Mouse (Mus musculus) forebrain, embryonic 10.5 days (tissue): ENCODE results near the gene Prr22. TPM values are rescaled to one million over a fixed set of nuclear protein-coding genes. Genes with fewer than 3 reads are reported as not detected.
A peak's percentile ranks its signal among the peaks of the same experiment; 100 is the strongest.

Source experiments
- DNase-seq: peaks from one replicate; pipeline ENCODE4 v3.0.0-alpha.2; 2017; ENCODE audit warnings: low spot score; ENCODE audit errors: extremely low spot score
- H3K27ac ChIP-seq: fragments of 300-500 bp; sonication (generic); 2 replicates; pipeline ENCODE4 v1.5.1; 2016; ENCODE audit warnings: mild to moderate bottlenecking
- H3K27me3 ChIP-seq: fragments of 300-500 bp; sonication (generic); 2 replicates; pipeline ENCODE4 v1.6.1; 2016; ENCODE audit warnings: mild to moderate bottlenecking; ENCODE audit not compliant: poor library complexity, severe bottlenecking
- H3K36me3 ChIP-seq: fragments of 300-500 bp; sonication (generic); replicated peaks from 2 replicates; pipeline ENCODE4 v1.6.1; 2016; ENCODE audit warnings: mild to moderate bottlenecking, moderate library complexity
- H3K4me1 ChIP-seq: fragments of 300-500 bp; sonication (generic); 2 replicates; pipeline ENCODE4 v1.6.1; 2016
- H3K4me3 ChIP-seq: fragments of 300-500 bp; sonication (generic); 2 replicates; pipeline ENCODE4 v1.5.1; 2016; ENCODE audit warnings: mild to moderate bottlenecking, moderate library complexity
- H3K9me3 ChIP-seq: fragments of 300-500 bp; sonication (generic); 2 replicates; pipeline ENCODE4 v1.6.1; 2016; ENCODE audit warnings: mild to moderate bottlenecking, moderate library complexity
- WGBS: fragments of 180-500 bp; shearing (Covaris S2); methylation state at CpG from one replicate; pipeline ENCODE4 v1.1.7; 2016; 5-methylcytosine and 5-hydroxymethylcytosine counted together
- polyA plus RNA-seq: library from polyadenylated mRNA; unstranded; fragments of >200 nt; fragmentation: Nextera tagmentation; extraction: Ambion mirVana; gene quantifications from 2 replicates; pipeline ENCODE4 v1.2.1, GENCODE M21; 2016

The Prr22 gene
- polyA plus RNA-seq, 1 experiment from 2014 or later = 1.9 TPM

DNA sequence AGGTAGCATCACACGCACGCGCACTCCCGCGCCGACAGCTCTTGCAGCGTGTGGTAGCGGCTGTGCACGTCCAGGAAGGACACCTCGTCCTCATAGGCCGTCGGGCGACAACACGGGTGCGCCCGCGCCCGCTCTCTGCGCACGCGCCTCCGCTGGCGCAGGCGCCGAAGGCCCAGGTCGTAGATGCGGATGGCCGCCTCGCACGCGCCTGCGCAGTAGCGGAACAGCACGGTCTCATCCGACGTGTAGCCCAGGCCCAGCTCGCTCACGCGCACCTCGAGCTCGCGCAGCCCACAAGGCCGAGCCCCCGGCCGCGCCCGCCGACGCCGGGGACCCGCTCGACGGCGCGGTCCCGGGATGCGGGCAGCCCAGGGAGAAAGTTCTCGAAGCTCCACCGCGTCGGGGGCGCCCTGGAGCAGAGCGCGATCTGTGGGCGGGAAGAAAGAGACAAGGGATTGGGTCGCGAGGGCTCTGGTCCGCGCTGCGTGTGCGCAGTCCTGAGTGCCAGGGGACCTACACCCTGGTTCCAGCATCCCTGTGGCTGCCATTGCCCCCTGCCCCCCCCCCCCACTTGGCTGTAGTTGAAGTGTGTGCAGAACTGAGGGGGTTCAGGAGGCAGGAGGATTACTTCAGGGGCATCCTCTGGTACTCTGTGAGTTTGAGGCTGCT is 18.5 kb upstream of the Prr22 start:
- Histone ChIP-seq H3K36me3 (no peaks in the 10 kb centered on the region), H3K27me3 (peaks cover 70% of the 10 kb centered on the region), H3K4me1 (peaks cover 34% of the 10 kb centered on the region), H3K27ac (peak overlapping the region; percentile 62; the same call in 1 of the 2 replicates), H3K9me3 (peaks cover 5% of the 10 kb centered on the region; the same call in 1 of the 2 replicates), H3K4me3 (peak overlapping the region; percentile 42)
- WGBS = 28% methylated on average over 71 of the region's 71 CpGs
- no peak for DNase-seq

DNA sequence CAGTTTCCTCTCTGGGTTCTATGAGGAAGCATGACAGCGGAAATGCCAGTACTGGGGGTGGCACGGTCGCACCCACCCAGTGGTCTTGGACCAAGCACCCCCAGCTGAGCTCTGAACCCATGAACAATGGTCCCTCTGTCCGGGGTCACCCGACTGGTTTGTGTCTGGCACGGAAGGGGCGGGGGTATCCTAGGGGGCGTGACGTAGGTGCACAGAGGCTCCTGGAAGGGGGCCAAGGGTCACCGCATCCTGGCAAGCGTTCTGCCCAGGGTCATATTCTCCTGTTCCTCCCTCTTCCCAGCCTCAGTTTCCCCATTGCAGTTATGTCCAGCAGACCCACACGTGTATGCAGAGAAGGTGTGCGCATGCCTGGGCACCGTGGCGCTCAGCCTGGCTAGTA is 16.6 kb upstream of the Prr22 start:
- WGBS = 27% methylated on average over 15 of the region's 15 CpGs
- no peak overlapping the region for H3K27ac ChIP-seq
- peaks cover 5% of the 10 kb centered on the region; the same call in 1 of the 2 replicates for H3K9me3 ChIP-seq
- H3K27me3 ChIP-seq = peaks cover 89% of the 10 kb centered on the region
- H3K4me1 ChIP-seq = peaks cover 53% of the 10 kb centered on the region
- H3K36me3 ChIP-seq = no peaks in the 10 kb centered on the region
- peak overlapping the region; percentile 4; the same call in 1 of the 2 replicates for H3K4me3 ChIP-seq
- no peak for DNase-seq

DNA sequence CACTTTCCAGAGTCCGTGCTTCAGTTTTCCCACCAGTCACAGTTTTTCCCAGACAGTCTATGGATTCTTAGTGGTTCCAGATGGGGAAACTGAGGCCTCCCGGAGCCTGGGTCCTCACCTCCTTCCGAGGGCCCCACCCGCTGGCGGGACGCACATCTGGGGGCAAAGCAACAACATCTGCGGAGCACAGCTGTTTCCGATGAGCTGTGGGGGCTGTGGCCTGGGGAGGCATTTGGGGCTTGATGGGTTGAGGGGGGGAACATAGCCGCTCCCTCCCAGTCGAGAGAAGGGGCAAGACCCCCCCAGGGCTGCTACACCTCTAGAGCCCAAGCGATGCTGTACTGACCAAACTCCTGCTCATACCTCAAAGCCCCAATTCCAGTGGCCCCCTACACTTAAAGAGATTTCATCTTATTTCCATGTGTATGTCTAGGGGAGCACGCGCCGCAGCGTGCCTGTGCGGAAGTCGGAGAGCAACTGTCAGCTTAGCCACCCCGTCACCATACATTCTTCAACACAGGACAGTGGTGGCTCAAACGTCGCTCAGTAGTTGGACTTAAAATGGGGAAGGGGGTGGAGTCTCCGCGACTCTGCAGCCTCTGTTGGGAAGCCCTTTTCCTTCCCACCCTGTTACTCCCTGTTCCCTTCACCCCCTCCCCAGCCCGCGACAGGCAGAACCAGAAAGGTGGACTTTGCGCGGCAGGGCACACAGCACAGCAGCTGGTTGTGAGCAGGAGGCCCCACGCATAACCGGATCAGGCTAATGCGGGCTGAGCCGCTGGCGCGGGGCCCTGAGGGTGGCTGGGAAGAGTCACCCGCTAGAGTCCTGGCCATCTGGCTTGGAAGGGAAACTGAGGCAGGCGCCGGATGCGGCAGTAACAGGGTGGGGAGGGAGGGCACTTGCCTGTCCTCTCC is 15.5 kb upstream of the Prr22 start:
- WGBS = 16% methylated on average over 36 of the region's 36 CpGs
- Histone ChIP-seq H3K36me3 (no peaks in the 10 kb centered on the region), H3K27ac (no peak overlapping the region), H3K4me3 (peak overlapping the region; percentile 12; the same call in 1 of the 2 replicates), H3K4me1 (peaks cover 59% of the 10 kb centered on the region), H3K27me3 (peaks cover 100% of the 10 kb centered on the region), H3K9me3 (peaks cover 5% of the 10 kb centered on the region; the same call in 1 of the 2 replicates)
- no peak for DNase-seq

DNA sequence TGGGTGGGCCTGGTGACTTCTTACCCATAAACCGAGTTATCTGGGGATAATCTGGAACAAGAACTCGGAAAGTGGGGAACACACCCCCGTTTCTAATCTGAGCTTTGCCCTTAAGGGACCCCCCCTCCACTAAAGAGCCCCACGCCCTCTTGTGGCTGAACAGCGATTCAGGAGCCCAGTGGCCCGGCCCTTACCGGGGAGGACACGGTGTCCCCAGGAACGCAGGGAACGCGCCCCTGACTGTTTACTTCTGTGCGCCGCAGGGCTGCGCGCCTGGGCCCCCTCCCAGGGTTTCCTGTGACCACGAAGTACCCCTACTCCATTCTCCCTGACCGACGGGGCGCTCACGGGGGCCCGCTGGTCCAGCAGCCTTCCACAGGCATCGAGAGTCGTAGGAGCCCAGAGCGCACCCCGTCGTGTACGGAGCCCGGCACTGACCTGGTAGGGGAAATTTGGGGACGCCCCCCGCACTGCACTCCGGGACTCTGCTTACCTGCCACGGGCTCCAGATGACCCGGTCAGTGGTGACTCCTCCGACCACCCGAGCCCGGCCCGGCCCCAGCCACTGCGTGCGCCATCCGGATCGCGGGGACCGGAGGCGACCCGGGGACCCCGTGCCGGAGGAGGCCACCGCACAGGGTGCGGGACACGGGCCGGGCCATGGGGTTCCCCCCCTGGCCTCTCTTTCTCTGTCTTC is 13.2 kb upstream of the Prr22 start:
- Histone ChIP-seq H3K27ac (peak overlapping the region; percentile 80), H3K36me3 (no peaks in the 10 kb centered on the region), H3K27me3 (peaks cover 98% of the 10 kb centered on the region), H3K4me1 (peaks cover 56% of the 10 kb centered on the region), H3K9me3 (no peaks in the 10 kb centered on the region), H3K4me3 (peak overlapping the region; percentile 62)
- DNase-seq = no peak
- WGBS = 1% methylated on average over 51 of the region's 51 CpGs

DNA sequence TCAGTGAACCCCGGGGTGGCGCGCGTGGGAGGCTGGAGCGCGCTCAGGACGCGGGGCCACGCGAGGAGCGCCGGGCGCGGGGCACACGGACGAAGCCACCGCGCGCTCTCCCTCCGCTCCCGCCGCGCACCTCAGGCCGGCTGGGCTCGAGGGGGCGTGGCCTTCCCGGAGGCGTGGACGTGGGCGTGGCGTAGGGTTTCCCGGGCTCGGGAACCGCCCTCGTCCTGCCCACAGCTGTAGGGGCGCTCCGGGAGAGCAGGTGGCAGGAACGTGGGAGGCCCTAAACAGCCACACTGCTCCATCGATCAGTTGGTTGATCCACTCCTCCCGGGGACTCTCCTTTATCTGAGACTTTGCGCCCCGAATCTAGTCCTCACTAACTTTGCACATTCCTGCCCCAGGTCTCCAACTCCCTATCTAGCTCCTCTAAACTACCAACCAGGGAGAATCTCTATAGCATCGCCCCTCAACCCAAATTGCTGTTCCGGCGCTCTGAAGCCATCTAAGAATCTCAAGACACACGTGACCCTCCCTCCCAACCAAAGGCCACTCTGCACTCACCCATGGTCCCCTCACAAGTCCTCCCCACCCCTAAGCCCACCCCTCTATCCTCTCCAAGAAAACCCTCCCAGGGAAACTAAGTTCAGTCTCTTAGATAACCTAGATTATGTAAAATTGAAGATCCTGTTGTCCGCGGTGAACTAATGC is 12.5 kb upstream of the Prr22 start, which contains the start of gene Nrtn:
TSS of gene Nrtn (minus strand) at position 115 of the 708 bp plus-strand sequence.
- no peaks in the 10 kb centered on the region for H3K36me3 ChIP-seq
- WGBS = under 1% methylated on average over 46 of the region's 48 CpGs
- H3K4me1 ChIP-seq = peaks cover 60% of the 10 kb centered on the region
- peaks cover 91% of the 10 kb centered on the region for H3K27me3 ChIP-seq
- H3K27ac ChIP-seq = peak within 1 kb of the TSS; percentile 80
- peak; percentile 81 for DNase-seq
- H3K4me3 ChIP-seq = peak within 1 kb of the TSS; percentile 62
- no peaks in the 10 kb centered on the region for H3K9me3 ChIP-seq

DNA sequence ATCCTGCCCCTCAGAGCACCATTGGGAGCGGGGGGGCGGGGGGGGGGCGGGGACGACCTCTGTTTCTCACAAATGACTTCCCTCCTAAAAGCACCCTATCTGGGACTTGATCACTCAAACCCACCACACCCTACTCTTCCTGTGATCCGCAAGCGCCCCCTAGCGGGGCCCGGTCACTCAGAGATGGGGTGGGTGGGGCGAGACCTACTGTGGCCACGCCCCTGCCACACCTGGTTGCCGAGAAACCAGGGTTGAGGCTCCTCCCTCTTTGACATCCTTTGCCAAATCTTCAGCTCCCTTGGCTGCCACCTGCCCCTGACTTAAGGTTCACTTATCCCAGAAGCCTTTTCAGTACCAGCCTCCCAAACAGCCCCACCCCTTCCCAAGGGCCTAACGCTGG is 11.9 kb upstream of the Prr22 start:
- H3K36me3 ChIP-seq = no peaks in the 10 kb centered on the region
- H3K4me1 ChIP-seq = peaks cover 64% of the 10 kb centered on the region
- peaks cover 85% of the 10 kb centered on the region for H3K27me3 ChIP-seq
- no peaks in the 10 kb centered on the region for H3K9me3 ChIP-seq
- H3K27ac ChIP-seq = 0 out of 2 replicates have a peak overlapping the region, but pooled peaks have one; percentile 80
- WGBS = 2% methylated on average over 12 of the region's 12 CpGs
- H3K4me3 ChIP-seq = peak overlapping the region; percentile 62
- peak; percentile 56 for DNase-seq

DNA sequence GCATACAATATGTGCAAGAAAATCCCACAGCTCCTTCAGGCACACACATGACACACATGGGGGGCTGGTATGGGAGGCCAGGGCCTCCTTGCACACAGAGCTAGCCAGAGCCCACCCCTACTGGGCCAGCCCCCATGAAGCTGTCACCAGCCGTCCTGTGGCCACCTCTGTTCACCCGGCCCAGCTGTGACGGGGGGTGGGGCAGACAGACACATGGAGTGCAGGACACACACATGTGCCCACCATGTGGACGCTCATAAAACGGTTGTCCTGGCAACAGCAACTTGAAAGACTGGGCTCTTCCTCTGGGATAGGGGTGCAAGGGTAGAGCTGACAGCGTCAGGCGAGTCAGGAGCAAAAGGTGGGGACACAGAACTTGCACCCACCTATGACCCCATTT is 10.8 kb upstream of the Prr22 start:
- Histone ChIP-seq H3K4me3 (no peak overlapping the region), H3K36me3 (no peaks in the 10 kb centered on the region), H3K9me3 (no peaks in the 10 kb centered on the region), H3K4me1 (peaks cover 58% of the 10 kb centered on the region), H3K27me3 (peaks cover 74% of the 10 kb centered on the region), H3K27ac (no peak overlapping the region)
- 68% methylated on average over 7 of the region's 7 CpGs for WGBS
- DNase-seq = no peak

DNA sequence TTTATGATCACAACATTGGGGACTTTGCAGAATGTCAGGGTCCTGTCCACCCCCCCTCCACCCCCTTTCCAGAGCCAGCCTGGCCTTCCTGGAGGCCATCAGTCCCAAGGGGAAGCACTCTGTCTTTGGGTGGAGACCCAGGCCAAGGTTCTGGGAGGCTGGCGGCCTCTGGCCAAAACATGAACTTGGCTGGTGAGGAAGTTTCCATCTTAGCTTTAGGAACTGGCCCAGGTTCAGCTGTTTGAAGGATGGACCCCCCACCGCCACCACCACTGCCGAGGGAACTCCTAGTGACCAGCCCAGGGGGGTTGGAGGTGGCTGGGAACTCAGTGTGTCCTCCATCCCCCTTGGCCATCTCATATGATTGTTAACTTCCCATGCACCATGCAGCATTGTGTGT is 9.0 kb upstream of the Prr22 start:
- no peaks in the 10 kb centered on the region for H3K9me3 ChIP-seq
- H3K4me3 ChIP-seq = peak overlapping the region; percentile 53; the same call in 1 of the 2 replicates
- H3K27ac ChIP-seq = peak overlapping the region; percentile 89; the same call in 1 of the 2 replicates
- H3K27me3 ChIP-seq = peaks cover 56% of the 10 kb centered on the region
- DNase-seq = no peak
- peaks cover 62% of the 10 kb centered on the region for H3K4me1 ChIP-seq
- WGBS = 78% methylated on average over 3 of the region's 3 CpGs
- H3K36me3 ChIP-seq = no peaks in the 10 kb centered on the region

DNA sequence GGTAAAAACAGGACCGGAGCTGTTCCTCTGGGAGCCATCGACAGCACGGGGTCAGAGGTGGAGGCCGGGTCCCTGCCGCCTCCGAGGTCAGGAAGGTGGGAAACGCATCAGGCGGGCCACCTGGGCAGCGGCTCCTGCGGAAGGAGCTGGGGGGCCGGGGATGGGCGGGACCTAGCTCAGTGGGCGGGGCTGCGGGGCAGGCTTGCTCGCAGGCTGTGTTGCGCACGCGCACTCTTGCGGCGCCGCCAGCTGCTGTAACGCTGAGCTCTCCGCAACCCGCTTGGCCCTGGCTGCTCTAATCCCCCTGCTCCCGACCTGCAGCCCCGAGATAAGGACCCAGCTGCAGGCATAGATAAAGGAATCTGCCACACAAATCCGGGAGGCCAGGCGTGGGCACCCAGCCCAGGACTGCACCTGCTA is 8.0 kb upstream of the Prr22 start:
- H3K4me1 ChIP-seq = peaks cover 54% of the 10 kb centered on the region
- WGBS = under 1% methylated on average over 28 of the region's 28 CpGs
- H3K36me3 ChIP-seq = peaks cover 7% of the 10 kb centered on the region
- H3K9me3 ChIP-seq = no peaks in the 10 kb centered on the region
- peak overlapping the region; percentile 53 for H3K4me3 ChIP-seq
- DNase-seq = peak; percentile 88
- H3K27me3 ChIP-seq = peaks cover 47% of the 10 kb centered on the region
- H3K27ac ChIP-seq = peak overlapping the region; percentile 89

DNA sequence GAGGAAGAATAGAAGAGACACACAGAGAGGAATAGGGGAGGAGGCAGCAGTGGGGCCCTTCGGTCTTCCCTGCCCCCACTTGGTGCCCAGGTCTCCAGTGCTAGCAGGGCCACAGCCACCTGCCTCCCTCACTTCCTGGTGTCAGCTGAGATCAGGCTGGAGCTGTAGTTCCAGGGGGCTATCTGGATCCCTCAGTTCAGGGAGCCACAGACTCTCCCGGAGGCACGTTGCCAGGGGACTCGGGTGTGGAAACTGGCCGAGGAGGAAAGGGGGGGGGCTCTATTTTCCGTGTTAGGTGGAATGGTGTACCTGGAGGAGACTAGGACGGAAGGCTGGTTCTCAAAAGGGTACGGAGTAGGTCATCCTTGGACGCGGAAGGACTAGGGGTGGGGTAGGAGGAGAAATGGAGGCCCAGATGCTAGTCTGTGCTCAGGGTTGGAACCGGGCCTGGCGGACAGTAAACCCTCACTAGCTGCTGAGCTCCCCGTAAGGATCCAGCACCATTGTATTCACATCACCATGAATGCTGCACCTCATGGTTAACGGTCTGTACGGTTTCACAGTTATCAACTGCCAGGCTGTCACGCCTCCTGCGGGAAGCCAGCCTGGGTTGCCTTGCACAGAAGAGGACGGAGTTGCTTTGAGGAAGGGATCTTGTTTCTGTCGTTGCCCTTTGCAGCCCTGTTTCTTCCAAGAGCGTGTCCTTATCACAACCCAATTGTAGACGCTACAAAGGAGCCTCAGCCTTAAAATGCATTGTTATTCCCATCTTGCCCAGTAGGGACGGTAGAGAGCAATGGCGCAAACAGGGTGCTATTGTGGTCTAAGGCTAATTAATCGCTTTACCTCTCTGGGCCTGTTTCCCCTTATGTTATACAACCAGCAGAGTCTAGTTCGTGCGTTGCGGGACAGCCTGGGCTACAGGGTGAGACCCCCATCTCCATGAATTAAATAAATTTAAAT is 7.0 kb upstream of the Prr22 start:
- peak; percentile 52 for DNase-seq
- H3K27ac ChIP-seq = peak overlapping the region; percentile 89
- no peaks in the 10 kb centered on the region for H3K9me3 ChIP-seq
- H3K4me1 ChIP-seq = peaks cover 43% of the 10 kb centered on the region
- 47% methylated on average over 27 of the region's 27 CpGs for WGBS
- H3K27me3 ChIP-seq = peaks cover 36% of the 10 kb centered on the region
- H3K4me3 ChIP-seq = peak overlapping the region; percentile 53
- H3K36me3 ChIP-seq = peaks cover 17% of the 10 kb centered on the region

DNA sequence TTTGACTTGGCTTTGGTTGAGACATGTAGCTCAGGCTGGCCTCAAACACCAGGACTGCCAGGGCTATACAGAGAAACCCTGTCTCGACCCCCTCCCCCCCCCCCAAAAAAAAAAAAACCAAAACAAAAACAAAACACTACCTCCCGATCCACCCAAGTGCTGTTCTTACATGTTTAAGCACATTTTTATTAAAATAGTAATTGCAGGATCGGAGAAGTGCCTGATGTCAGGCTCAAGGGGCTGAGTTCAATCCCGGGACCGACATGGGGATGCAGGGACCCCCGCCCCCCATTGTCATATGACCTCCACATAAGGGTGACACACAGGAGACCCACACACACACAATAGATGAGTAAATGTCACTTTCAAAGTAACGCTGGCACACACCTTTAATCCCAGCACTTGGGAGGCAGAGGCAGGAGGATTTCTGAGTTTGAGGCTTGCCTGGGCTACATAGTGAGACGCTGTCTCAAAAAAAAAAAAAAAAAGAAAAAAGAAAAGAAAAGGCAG is 6.3 kb upstream of the Prr22 start:
- H3K4me3 ChIP-seq = peak overlapping the region; percentile 86
- peaks cover 29% of the 10 kb centered on the region for H3K27me3 ChIP-seq
- WGBS = 79% methylated on average over 8 of the region's 8 CpGs
- H3K9me3 ChIP-seq = no peaks in the 10 kb centered on the region
- H3K36me3 ChIP-seq = peaks cover 25% of the 10 kb centered on the region
- peak overlapping the region; percentile 98 for H3K27ac ChIP-seq
- peaks cover 38% of the 10 kb centered on the region for H3K4me1 ChIP-seq
- no peak for DNase-seq
